Mouse (Mus musculus) Muller cell, postnatal 12 days (primary cell): ENCODE data around the gene Fgfr2.

Experiments
- DNase-seq: peaks from one replicate; pipeline ENCODE4 v3.0.0-alpha.2; 2015; ENCODE audit errors: inconsistent ontology term

Fgfr2 gene

DNA sequence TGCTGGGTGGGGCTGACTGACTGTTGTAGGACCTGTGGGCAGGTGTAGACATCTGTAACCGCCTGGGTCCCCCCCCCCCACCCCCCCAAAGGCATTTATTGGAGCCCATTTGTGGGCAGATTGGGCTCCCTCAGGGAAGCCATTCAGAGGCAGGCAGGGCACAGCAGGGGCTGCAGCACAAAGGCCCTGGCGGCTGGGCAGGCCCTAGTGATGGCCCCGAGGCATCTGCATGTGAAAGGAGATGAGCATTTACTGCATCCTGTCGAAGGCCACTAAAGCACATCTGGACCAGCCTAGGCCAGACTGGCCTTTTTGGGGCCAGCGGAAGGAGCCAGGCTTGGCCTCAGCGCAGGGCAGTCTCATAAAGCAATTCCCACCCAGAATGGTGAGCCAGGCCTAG lies 506.8 kb downstream of the Fgfr2 start:
- no peak for DNase-seq

DNA sequence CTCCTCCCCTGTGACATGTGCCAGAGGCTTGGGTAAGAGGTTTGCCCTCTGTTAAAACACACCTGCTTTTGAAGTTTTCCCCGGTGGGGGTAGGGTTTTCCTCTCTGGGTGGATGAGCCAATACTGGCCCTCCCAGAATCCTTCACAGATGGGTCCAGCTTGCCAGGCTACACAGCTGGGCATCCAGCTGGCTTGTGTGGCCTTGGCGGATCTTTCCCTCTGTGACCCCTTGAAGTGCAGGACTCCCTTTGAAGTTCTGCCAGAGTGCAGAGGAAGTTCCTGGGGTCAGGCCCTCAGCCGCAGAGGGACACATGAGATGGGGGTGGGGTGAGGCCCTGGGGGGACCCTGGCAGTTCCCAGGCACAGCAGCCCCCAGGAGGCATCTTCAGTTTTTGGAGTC lies 507.8 kb downstream of the Fgfr2 start:
- DNase-seq = no peak

DNA sequence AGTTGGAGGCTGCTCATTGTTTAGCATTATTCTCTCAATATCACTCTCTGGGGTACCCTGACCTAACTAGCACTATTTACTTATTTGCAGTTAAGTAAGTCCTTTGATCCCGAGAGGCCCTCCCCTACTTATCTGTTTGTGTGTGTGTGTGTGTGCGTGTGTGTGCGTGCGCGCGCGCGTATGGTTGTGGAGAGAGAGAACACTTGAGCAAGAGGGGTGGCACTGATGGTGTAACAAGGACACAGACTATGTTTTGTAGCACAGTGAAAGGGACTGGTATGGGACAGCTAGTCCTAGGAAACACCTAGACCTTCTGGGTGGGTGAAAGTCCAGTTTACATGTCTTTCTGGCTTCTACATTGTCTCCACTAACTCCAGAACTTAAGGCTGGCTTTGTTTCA lies 511.6 kb downstream of the Fgfr2 start:
- DNase-seq = no peak

DNA sequence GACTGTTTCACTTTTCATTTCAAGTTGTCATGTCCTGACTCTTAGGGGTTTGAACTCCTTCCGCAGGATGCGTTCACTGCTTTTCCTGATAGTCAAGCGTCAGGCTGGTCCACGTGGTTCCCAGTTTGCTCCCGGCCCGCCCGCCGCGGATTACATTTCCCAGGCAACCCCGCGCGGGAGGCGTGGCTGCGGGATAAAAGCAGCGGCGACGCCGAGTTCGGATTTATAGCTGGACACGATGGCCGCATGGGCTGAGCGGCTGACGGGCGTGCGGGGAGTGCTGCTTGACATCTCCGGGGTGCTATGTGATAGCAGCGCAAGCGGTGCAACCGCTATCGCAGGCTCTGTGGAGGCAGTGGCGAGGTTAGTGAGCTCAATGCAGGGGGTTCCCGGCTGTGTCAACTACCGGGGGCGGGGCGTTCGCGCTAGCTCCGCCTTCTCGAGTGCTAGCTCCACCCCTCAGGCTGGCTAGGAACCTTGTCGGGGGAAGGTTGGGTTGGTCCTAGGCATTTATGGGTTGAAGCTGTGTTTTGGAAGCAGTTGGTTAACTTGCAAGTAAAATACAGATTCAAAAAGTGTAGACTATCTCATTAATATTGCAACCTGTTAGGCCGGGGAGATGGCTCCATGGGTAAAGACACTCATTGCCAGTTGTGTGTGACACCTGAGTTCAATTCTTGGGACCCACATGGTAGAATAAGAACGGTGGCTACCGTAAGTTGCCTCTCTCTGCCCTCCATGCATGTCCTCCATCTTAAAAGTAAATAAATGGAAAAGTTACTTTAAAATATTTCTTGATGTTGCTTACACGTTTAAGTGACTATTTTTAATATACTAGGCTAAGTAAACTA lies 512.5 kb downstream of the Fgfr2 start, which contains the start of gene Lhpp:
Gene Lhpp, plus strand, starts transcription at position 171 of the 851 bp plus-strand sequence.
- DNase-seq = peak; percentile 80

DNA sequence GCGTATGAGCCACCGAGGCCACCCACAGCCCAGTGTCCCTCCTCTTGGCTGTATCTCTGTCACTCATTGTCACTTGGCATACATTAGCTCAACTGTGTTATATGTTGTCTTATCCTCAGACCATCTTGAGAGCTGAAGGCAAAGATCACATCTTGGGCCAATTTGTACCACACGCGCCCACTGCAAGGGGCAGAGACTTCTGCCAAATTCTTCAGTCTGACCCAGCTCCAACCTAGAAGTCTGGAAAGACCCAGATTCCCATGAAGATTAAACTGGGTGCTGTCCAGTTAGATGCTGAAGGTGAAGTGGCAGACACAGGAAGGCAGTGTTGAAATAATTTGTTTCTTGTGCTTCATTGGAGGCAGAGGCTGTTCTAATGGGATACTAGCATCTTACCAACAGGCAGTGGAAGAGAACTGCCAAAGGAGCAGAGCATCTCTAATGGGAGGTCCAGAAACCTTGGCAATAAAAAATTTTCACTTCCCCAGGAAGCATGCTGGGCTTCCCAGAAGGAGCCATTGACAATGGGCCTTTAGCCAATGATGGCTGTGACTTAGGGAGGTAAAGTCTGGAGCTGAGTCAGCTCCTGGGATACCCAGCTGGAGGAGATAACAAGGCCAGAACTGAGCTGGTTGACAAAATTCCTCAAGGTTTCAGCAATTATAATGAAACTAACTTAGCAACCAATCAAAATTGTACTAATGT lies 514.7 kb downstream of the Fgfr2 start:
- no peak for DNase-seq

DNA sequence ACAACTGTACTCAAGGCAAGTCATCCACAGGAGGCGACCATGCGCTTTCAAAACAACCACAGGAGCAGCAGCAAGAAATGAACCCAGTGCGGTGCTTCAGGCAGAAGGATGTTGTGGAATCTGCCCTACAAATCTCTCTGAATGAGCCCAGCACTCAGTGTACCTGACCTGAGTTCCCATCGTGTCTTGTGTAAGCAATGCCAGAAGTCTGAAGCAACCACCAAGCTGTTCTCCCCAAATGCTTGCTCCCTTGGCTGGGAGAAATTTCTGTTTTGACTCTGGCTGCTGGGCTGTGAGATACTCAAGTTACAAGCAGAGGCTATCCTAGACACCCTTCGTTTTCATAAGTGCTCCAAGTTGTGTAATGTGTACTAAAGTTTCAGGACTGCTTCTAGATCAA lies 517.5 kb downstream of the Fgfr2 start:
- no peak for DNase-seq

DNA sequence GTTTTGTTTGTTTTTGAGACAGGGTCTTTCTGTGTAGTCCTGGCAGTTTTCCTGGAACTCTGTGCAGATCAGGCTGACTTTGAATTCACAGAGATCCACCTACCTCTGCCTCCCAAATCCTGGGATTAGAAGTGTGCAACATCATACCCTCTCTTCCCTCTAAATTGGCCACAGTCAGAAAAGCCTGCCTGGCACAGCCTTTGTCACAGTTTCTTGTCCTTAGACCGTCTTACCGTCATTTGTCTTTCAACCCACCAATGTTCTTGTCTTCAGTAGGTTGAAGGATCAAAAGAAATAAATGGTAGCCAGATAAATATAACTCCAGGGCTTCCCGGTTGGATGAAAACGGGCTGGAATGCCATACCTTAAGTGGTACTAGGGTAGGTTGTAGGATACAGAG lies 518.4 kb downstream of the Fgfr2 start:
- DNase-seq = no peak

DNA sequence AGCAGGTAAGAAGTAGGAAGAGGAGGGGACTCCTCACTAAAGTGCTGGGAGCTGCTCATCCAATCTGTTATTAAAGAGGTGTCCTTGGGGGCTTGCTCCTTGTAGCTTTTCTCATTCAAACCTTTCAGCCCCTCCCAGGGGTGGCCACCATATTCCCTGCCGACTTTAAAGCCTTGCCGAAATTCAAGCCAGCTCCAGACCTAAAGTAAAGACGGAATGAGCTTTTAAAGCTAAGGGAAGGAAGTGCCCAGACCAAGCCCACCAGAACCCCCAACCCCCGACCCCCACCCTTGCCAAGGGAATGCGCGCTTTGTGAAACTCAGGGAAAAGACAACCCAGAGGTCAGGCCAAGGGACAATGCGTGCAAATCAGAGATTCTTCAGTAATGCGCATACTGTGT lies 522.2 kb downstream of the Fgfr2 start:
- DNase-seq = no peak

DNA sequence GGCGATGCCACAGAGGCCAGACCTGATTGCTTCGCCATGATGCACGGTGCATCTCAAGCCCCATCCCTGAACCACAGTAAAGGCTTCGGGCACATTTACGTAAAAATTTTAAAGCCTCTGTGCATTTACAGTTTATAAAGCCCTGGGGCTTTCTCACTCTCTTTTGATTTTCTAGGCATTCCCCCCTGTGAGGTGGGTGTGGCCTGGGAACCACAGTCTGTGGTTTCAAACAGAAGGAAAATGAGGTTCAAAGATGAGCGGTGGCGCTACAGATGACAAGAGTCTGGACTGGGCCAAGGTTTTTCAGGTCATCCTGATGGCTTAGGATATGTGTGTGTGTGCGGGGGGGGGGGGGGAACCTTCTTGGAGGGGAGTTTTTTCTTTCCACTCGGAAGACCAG lies 523.1 kb downstream of the Fgfr2 start:
- peak; percentile 15 for DNase-seq

DNA sequence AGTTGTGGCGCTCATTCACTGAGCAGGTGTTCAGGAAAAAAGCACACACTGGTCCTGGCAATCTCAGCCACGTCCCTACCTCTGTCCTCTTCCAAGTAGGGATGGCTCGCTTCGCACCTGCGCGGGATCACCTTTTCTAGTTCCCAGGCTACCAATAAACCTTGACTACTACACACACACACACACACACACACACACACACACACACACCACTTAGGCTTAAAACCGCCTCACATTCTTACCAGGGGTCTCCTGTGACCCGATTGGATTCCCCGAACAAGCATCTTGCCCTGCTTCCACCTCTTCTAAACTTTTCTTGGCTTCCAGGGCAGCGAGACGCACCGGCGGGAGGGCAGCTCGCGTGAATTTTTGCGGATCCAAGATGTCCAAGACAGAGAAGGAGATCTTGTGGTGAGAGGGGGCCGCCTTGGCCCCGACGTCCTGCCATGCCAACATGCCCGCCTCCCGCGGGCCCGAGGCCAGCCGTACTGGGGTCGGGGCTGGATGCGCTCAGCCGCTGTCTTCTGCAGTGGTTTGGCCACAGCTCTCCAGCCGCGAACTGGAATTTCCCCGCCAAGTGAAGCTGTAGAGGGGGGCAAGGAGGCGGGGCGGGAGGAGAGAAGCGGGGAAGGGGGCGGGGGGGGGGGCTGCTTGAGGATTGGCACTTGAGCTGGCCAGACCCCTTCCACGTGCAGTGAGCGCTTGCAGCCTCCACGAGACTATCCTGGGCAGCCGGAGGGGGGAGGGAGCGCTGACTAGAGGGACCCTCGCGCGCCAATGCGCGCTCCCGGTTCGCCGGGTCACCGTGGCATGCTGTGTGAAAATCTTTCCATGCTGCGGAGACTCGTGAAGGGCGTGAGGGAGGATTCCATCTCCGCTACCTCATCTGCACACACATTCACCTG lies 523.8 kb downstream of the Fgfr2 start, which contains the start of gene Nkx1-2:
Gene Nkx1-2, minus strand, starts transcription at position 567 of the 905 bp plus-strand sequence.
- peak; percentile 24 for DNase-seq

DNA sequence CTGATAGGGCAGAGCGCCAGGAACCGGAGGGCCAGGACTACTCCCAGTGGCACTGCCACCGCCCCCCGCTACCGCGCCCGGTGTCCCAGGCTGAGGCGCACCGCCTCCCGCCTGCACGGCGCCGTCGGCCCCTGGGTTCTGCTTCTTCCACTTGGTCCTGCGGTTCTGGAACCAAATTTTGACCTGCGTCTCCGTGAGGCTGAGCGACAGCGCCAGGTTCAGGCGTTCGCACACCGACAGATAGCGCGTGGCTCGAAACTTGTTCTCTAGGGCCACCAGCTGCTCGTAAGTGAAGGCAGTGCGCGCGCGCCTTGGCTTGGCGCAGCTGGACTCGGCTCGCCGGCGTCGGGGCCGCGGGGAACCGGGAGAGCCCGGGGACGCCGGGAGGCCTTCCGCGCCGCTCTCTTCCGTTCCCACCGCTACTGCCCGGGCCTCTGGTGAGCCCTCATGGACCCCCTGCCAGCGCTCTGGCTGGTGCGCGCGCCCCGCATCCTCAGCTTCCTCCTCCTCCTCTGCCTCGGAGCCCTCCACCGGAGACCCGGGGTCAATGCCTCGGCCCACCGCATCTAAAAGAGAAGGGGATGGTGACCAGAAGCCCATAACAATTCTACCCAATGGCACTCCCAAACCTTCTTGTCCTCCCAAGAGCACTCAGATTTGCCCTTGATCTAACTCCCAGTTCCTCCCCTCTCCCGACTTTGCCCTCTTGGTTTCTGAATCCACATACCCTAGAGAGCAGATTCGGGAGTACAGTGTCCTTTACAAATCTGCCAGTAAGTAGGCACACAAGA lies 525.7 kb downstream of the Fgfr2 start:
- peak; percentile 36 for DNase-seq

DNA sequence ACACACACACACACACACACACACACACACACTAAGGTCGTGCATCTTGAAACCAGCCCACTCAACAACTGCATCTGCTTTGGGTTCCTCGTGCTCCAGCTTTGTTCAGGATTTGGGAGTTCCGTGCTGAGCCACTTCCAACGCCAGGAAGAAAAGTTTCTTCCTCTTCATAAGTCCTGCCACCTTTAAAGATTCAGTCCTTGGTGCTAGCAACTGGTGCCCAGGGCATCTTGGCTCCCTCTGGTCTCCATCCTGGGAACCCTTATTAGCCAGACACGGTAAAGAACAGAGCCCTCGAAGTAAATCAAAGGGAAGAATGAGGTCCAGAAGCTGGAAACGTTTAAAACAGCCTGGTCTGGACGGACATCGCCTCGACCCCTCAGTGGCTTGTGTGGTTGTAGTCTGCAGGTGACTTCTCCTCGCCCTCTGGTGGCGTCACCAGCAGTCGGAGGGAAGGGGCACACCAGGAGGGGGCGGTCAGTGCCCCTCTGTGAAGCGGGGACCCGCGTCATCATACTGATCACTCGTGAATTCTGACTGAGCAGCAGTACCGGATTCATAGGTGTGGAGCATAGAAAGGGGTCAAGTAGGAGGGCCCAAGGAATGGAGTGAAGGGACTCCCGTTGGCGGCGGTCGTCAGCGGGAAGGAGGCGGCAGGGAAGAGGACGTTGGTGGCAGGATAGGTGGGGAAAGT lies 526.4 kb downstream of the Fgfr2 start:
- no peak for DNase-seq

DNA sequence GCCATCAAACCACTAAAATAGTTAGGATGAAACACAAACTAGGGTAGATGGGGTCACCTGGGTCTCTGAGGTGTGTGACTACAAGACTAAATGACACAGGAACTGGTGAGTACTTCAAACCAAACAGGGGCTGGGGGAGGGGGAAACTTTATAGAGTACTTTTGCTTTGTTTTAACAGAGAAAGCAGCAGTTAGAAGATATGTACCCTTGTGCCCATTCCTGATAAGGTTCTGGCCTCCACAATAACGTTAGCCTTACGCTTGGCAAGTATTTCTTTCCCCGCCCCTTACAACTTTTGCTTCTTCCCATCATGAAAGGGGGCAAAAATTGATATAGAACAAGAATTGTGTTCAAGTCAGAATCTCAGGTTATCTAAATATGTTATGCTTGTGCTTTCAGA lies 527.4 kb downstream of the Fgfr2 start:
- DNase-seq = no peak

DNA sequence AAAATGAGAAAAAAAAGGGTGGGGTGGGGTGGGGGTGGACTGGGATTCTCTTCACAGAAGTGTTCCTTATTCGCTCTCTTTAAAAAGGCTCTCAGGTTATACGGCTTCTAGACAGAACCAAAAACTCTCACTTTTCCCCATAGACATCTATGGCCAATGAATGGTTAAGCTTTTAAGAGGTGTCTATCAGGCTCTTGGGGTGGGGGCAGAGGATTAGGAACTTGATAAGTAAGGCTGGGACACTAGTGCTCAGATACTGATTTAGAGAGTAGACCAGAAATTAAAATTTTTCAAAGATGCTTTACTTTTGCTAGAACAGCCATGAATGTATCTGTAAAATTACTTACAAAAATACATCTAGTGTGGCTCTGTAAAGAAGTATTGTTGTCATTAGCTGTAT lies 528.8 kb downstream of the Fgfr2 start:
- DNase-seq = no peak

DNA sequence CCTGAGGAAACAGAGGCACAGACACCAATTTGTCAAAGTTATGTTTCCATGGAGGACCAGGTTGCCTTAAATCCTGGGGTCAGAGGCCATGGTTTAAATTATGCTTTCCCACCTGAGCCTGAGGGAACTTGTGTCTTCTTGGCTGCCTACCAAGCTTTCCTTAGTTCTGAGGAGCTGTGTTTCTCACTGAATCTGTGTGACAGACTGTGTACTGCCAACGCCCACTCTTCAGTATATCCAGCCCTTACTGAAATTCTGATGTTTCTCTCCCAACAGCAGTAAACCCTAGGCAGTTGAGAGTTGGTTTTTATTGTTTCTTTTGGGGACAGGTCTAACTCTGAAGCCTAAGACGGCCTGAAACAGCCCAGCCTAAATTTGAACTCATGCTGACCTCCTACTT lies 529.4 kb downstream of the Fgfr2 start:
- DNase-seq = no peak

DNA sequence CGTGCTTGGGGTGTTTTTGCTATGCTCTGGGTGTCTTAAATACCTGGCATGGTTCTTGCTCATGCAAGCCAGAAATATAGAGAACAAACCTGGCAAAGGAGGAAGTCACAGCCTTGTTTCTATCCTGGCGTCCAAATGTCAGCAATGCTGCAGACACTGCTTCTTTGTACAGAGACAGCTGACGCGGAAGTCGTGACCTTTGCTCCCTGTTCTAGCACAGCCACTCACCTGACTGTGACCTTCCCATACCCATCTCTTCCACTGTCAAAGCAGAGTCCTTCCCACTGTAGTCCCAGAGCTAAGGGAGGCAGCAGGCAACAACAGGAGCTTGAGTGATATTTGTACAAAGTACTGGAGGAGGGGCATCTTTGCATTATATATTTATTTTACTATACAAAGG lies 533.5 kb downstream of the Fgfr2 start:
- no peak for DNase-seq

DNA sequence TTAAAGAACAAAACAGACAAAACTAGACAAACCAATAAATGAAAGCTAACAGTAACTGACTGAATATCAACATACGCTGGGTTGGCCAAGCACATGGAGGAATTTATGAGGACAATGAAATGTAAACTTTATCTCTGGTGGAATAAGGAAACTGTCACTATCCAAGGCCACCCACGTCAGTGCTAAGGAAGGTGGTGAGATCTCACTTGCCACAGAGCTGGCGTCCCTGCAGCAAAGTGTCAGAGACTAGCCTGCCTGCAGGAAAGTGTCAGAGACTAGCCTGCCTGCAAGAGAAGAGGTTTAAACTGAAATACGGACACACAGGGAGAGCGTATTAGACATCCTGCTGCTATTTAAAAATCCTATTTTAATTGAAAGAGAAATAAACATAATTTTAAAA lies 536.0 kb downstream of the Fgfr2 start:
- DNase-seq = no peak

DNA sequence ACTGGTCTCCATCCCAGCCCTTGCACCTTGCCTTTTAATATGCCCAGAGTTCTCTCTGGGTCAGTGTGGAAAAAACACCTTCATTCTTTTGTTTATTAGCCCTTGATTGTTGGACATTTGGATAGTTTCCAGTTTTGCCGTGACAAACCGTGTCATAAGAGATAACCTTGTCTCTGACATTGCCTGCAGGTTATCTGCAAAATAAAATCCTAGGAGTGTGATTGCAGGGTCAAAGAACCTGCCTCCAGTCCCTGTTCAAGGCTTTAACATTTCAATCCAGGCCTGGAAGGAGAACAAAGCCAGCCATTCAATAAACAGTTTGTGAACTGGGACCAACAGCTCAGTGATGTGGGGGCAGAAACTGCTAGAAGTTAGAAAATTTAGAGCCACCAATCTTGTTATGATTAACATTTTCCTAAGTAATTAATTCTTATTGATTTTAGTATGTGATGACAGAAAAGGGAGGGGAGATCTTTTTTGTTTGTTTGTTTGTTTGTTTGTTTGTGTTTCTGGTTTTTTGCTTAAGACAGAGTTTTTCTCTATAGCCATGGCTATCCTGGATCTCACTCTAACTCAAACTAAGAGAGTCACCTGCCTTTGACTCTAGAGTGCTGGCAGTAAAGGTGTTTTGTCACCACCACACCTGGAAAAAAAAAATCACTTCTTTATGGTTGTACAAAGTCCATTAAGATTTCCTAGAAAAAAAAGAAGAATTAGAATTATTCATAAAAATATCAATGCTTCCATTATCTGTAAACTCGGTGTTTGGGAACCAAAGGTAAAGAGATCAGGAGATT lies 537.3 kb downstream of the Fgfr2 start:
- no peak for DNase-seq

DNA sequence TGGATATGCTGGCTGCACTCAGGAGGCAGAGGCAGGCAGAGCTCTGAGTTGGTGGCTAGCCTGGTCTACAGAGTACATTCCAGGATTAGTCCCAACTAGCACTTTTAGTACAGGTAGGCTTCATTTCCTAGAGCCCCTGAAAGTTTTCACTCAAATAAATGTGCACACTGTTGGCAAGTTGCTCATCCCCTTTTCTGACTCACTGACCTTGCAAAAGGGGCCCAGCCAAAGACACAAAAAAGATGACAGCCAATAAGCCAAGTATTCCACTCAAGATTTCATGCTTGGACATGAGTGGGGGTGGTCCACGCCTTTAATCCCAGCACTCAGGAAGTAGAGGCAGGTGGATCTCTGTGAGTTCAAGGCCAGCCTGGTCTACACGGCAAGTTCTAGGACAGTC lies 541.7 kb downstream of the Fgfr2 start:
- DNase-seq = no peak

DNA sequence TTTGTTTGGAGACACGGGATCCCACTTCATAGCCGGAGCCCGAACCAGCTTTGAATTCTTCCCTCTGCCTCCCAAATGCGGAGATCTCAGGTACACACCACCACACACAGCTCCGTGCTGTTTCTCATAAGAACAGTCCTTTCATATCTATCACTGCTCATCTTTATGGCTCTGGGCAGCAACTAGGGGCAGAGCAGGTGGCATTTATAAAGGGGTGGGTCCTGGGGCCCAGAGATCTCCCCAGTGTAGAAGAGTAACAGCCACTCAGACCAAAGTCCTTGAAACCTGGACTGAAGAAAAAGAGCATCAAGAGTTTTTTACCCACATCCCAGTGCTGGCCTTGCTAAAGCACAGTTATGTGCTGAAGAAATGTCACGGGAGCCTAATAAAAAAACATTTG lies 542.6 kb downstream of the Fgfr2 start:
- no peak for DNase-seq
